Mouse (Mus musculus): Measurements from ENCODE around the gene Vmn1r170. TPM values are rescaled to one million over a fixed set of nuclear protein-coding genes. Genes with fewer than 3 reads are reported as not detected.
"Not testable (repeated sequence)": the region's sequence is repeated elsewhere in the genome, so short reads cannot be mapped to it uniquely, and the experiment has no call there.

Gene Vmn1r170
- not detected in 2 replicates for polyA plus RNA-seq (2014; fragmentation: Nextera tagmentation; extraction: Ambion mirVana)

DNA sequence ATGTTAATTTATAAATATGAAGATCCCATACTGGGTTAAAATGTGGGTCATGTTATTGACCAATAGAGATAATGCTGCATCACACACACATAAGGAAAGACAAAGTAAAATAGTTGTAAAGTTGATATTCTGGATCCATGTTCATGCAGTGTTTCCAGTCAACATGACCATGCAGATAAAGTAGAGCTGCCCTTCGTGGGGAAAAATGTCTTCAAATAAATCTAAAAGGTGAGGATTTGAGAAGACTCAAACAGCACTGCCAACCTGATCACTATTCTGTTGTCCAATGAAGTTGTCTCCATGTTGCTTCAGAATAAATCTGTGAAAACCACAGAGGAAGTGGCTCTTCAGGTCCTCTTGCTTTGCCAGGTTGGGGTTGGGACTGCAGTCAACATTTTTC, at the start of gene Vmn1r170:
TSS of gene Vmn1r170 (plus strand) at position 301 of the 400 bp plus-strand sequence.
- 14% methylated on average over 1 of the region's 1 CpGs for WGBS
- not testable (repeated sequence) for H3K36me3 ChIP-seq (ENCODE audit: control insufficient read depth, insufficient read depth, low read length); H3K4me2 ChIP-seq (ENCODE audit: low read length); H3K9ac ChIP-seq (ENCODE audit: low read length); H3K4me3 ChIP-seq (ENCODE audit: control insufficient read depth in 1 of 2, insufficient read depth in 1 of 2, low read depth in 1 of 2, low read length in 2 of 2); ATAC-seq (ENCODE audit: insufficient number of reproducible peaks, insufficient read depth, low FRiP score, low read depth); H3K9me3 ChIP-seq (ENCODE audit: control insufficient read depth, low read length); H3K4me1 ChIP-seq (ENCODE audit: control insufficient read depth in 2 of 2, insufficient read depth in 2 of 2, low read length in 2 of 2); H3K27ac ChIP-seq (replicated peaks in 1 of 2; ENCODE audit: control insufficient read depth in 1 of 2, insufficient read depth in 1 of 2, low read depth in 2 of 2, low read length in 2 of 2); H3K27me3 ChIP-seq (ENCODE audit: control insufficient read depth, insufficient read depth, low read length)

DNA sequence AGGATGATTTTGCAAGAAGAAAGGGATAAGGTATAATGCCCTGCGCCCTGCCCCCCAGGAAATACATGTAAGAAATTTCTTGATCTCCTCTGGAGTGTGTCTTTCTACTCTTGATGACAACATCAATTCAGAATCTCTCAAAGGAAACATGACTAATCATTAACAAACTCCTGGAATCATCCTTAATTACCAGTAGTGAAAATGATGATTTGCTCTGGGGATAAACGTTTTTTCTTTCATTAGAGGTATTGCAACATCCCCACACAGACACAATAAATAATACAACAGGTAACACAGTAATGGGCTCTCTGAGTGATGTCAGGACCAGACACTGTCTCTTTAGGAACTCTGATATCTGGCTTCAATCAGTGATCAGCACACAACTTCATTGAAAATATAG, 30.7 kb upstream of the Vmn1r170 start, which contains the start of gene Vmn1r169:
TSS of gene Vmn1r169 (plus strand) at position 301 of the 400 bp plus-strand sequence.
- 61% methylated on average over 1 of the region's 2 CpGs for WGBS
- H3K9me3 ChIP-seq (ENCODE audit: control insufficient read depth, low read length); H3K27me3 ChIP-seq (ENCODE audit: control insufficient read depth, insufficient read depth, low read length); H3K4me3 ChIP-seq (ENCODE audit: control insufficient read depth in 1 of 2, insufficient read depth in 1 of 2, low read depth in 1 of 2, low read length in 2 of 2); H3K9ac ChIP-seq (ENCODE audit: low read length); H3K36me3 ChIP-seq (ENCODE audit: control insufficient read depth, insufficient read depth, low read length); H3K4me2 ChIP-seq (ENCODE audit: low read length); H3K4me1 ChIP-seq (ENCODE audit: control insufficient read depth in 2 of 2, insufficient read depth in 2 of 2, low read length in 2 of 2); H3K27ac ChIP-seq (replicated peaks in 1 of 2; ENCODE audit: control insufficient read depth in 1 of 2, insufficient read depth in 1 of 2, low read depth in 2 of 2, low read length in 2 of 2); ATAC-seq (ENCODE audit: insufficient number of reproducible peaks, insufficient read depth, low FRiP score, low read depth): not testable (repeated sequence)

GRCm38 (mm10) chr7:23630422-23630821, 24.4 kb downstream of the Vmn1r170 start, which contains the start of gene Vmn1r171:
Gene Vmn1r171, plus strand, starts transcription at chr7:23630722.
- Histone ChIP-seq H3K9me3 (ENCODE audit: control insufficient read depth, low read length) (peaks cover 14% of the 10 kb centered on the region), H3K27me3 (ENCODE audit: control insufficient read depth, insufficient read depth, low read length) (no peaks in the 10 kb centered on the region), H3K27ac (replicated peaks in 1 of 2; ENCODE audit: control insufficient read depth in 1 of 2, insufficient read depth in 1 of 2, low read depth in 2 of 2, low read length in 2 of 2) (no peak within 1 kb of the TSS), H3K4me2 (ENCODE audit: low read length) (no peak within 1 kb of the TSS), H3K4me1 (ENCODE audit: control insufficient read depth in 2 of 2, insufficient read depth in 2 of 2, low read length in 2 of 2) (no peaks in the 10 kb centered on the region), H3K9ac (ENCODE audit: low read length) (no peak within 1 kb of the TSS), H3K36me3 (ENCODE audit: control insufficient read depth, insufficient read depth, low read length) (no peaks in the 10 kb centered on the region), H3K4me3 (ENCODE audit: control insufficient read depth in 1 of 2, insufficient read depth in 1 of 2, low read depth in 1 of 2, low read length in 2 of 2) (no peak within 1 kb of the TSS)
- no peak for ATAC-seq (ENCODE audit: insufficient number of reproducible peaks, insufficient read depth, low FRiP score, low read depth)

Other genes starting within 250 kb of the Vmn1r170 start
- not detected in 2 replicates for gene Nlrp5, start 220.3 kb upstream of the Vmn1r170 start, polyA plus RNA-seq (2014; fragmentation: Nextera tagmentation; extraction: Ambion mirVana)
- gene Vmn1r167, start 99.0 kb upstream of the Vmn1r170 start, polyA plus RNA-seq (2014; fragmentation: Nextera tagmentation; extraction: Ambion mirVana): not detected in 2 replicates
- not detected in 2 replicates for gene Vmn1r168, start 66.4 kb upstream of the Vmn1r170 start, polyA plus RNA-seq (2014; fragmentation: Nextera tagmentation; extraction: Ambion mirVana)
- not detected in 2 replicates for gene Vmn1r169, start 30.6 kb upstream of the Vmn1r170 start, polyA plus RNA-seq (2014; fragmentation: Nextera tagmentation; extraction: Ambion mirVana)
- not detected in 2 replicates for gene Vmn1r171, start 24.5 kb downstream of the Vmn1r170 start, polyA plus RNA-seq (2014; fragmentation: Nextera tagmentation; extraction: Ambion mirVana)
- gene Vmn1r172, start 52.1 kb downstream of the Vmn1r170 start, polyA plus RNA-seq (2014; fragmentation: Nextera tagmentation; extraction: Ambion mirVana): not detected in 2 replicates
- gene Vmn1r173, start 94.5 kb downstream of the Vmn1r170 start, polyA plus RNA-seq (2014; fragmentation: Nextera tagmentation; extraction: Ambion mirVana): not detected in 2 replicates
- not detected in 2 replicates for gene Vmn1r174, start 146.1 kb downstream of the Vmn1r170 start, polyA plus RNA-seq (2014; fragmentation: Nextera tagmentation; extraction: Ambion mirVana)
- not detected in 2 replicates for gene Vmn1r175, start 204.5 kb downstream of the Vmn1r170 start, polyA plus RNA-seq (2014; fragmentation: Nextera tagmentation; extraction: Ambion mirVana)
- gene Vmn1r176, start 231.2 kb downstream of the Vmn1r170 start, polyA plus RNA-seq (2014; fragmentation: Nextera tagmentation; extraction: Ambion mirVana): not detected in 2 replicates

Measured in heart, embryonic 14.5 days (tissue).